Mouse (Mus musculus): Measurements from ENCODE around the gene Peak1.

Gene Peak1

GRCm38 (mm10) chr9:56415935-56416607 lies 1.8 kb downstream of the Peak1 start:
- DNase-seq = no peak

GRCm38 (mm10) chr9:56415393-56415792 lies 2.5 kb downstream of the Peak1 start:
- no peak for DNase-seq

- no peak for DNase-seq
Measured at GRCm38 (mm10) chr9:56414322-56414721, 3.5 kb downstream of the Peak1 start.

GRCm38 (mm10) chr9:56412716-56413115 lies 5.2 kb downstream of the Peak1 start:
- no peak for DNase-seq

DNA sequence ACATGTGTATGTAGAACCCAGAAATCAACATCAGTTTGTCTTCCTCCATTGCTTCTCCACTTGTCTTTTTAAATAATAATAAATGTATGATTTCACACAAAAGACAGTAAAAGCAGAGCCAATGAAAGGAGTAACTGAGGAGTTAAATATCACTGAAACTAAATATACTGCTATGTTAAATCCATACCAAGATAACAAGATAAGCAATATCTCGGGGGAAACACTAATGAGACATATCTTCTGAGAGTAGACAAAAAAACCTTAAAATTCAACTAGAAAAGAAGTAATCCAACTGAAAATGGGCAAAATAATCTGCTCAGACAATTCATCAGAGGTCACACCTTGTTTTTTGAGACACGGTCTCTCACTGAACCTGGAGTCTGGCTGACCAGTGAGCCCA lies 7.9 kb downstream of the Peak1 start:
- DNase-seq = no peak

DNA sequence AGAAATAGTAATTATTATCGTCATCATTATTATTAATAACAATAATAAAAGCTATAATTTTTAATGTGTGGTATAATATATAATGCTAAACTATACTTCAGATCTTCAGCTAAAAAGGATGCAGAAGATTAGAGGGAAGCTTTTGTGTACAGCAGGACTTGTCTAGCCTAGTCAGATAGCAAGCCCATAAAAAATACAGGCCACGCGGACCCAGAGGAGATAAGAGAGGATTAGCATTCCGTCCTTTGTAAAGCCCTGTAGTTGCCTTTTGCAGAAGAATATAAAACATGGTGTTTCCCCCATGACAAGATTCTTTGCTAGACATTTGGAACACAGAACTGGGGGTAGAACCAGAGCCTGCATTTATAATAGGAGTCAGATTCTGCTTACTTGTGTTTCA lies 13.2 kb downstream of the Peak1 start:
- no peak for DNase-seq

GRCm38 (mm10) chr9:56396306-56396705 lies 21.6 kb downstream of the Peak1 start:
- no peak for DNase-seq

GRCm38 (mm10) chr9:56392857-56393256 lies 25.0 kb downstream of the Peak1 start:
- DNase-seq = no peak

GRCm38 (mm10) chr9:56382786-56383185 lies 35.1 kb downstream of the Peak1 start:
- no peak for DNase-seq

- peak; percentile 57 for DNase-seq
Measured at GRCm38 (mm10) chr9:56374401-56374800, 43.5 kb downstream of the Peak1 start.

GRCm38 (mm10) chr9:56370710-56371109 lies 47.2 kb downstream of the Peak1 start:
- DNase-seq = no peak

DNA sequence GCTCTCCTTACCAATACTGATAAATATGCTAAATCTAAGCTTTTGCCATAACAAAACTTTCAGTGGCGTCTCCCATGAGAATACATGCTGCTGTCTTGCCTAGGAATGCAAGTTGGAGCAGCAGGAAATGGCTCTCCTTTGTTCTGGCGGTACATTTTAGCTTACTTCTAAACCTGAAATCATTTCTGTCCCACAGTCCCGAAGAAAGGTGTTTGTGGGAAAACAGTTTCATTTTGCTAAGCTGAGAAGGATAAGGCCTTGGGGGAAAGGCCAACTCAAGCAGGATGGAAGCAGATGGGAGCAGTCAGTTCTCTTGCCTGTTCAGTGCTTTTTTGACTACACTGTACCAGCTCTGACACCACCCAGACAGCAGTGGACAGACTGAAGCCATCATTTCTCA lies 49.1 kb downstream of the Peak1 start:
- no peak for DNase-seq

DNA sequence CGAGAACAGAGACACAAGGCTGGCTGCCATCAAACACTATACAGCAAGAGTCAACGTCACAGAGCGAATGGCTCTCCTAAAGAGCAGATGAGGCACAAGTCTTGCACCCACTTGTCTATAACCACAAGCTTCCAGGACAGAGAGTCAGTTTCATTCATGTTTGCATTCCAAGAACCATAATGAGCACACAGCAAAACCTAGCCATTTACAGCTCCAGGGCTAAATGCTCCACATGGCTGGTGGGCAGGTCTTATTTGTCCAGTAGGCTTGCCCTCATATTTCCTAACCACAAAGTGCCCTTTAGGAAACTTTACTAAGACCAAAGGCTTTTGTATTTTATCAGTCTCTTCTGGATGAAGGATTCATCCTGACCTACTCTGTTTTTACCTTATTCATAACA lies 54.6 kb downstream of the Peak1 start:
- no peak for DNase-seq

GRCm38 (mm10) chr9:56359261-56359660 lies 58.6 kb downstream of the Peak1 start:
- no peak for DNase-seq

- no peak for DNase-seq
Measured at GRCm38 (mm10) chr9:56355186-56355585, 62.7 kb downstream of the Peak1 start.

GRCm38 (mm10) chr9:56346321-56346720 lies 71.5 kb downstream of the Peak1 start:
- peak; percentile 21 for DNase-seq

DNA sequence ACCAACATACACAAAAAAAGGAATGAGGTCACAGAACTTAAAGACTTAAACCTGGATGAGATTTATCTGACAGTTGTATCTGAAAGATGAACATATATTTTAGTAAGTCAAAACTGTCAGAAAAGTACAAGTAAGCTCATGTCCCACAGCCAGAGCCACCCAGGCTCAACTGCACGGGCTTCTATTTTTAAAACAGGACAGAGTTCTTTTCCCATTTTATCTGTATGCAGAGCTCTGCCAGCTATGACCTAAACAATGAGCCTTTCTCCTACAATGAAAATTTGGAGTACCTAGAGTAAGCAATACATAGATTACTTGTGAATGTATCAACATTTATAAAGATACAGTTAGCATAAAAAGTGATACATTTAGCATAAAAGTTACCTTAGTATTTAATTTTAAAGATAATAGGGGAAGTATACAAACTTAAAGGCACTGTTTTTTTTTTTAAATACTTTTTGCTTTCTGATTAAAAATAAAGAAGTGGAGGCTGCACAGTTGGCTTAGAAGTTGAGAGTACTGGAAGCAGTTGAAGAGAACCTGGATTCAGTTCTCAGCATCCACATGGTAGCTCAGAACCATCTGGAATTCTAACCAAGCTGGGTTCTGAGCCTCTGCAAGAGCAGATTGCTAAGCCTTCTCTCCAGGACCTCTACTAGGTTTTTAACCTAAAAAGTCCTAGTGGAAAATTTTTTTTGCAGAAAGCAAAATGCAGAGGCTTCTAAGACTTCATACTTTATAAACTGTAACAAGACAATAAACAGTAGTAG lies 78.3 kb downstream of the Peak1 start:
- no peak for DNase-seq

- no peak for DNase-seq
Measured at GRCm38 (mm10) chr9:56334363-56334762, 83.5 kb downstream of the Peak1 start.

DNA sequence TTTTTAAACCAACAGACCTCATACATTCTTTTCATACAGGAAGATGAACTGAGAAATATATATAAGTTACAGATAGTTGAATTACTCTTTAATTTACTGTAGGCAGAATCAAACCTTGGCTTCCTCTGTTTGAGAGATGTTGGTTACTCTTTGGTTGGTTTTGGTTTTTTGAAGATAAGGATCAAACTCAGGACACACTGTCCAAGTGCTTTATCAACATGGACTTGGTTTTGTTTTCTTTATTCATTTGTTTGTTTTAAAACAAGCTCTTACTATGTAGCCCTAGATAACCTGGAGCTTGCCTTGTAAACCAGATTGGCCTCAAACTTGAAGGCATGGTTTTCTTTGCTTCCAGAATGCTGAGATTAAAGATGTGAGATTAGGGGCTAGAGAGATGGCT lies 85.1 kb downstream of the Peak1 start:
- no peak for DNase-seq

DNA sequence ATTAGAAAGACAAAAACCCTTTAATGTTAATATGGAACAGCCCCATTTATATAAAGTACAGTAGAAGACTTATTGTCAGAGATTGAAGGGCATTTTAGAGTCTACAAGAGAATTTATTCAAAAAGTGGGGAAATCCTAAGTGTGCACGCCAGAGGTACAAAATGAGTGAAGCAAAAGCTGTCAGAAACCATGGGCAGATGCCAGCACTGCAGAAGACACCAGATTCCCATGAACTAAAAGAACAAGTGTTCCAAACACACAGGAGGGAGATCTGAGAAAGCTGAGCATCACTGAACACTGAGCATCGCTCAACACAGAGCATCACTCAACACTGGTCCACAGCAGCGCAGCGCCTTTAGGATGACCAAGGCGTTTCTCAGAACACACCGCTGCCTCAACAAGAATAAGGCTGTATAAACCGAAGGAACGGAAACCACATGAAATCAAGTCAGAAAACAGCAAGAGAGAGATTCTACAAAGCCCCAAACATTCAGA lies 91.3 kb downstream of the Peak1 start:
- peak; percentile 11 for DNase-seq

DNA sequence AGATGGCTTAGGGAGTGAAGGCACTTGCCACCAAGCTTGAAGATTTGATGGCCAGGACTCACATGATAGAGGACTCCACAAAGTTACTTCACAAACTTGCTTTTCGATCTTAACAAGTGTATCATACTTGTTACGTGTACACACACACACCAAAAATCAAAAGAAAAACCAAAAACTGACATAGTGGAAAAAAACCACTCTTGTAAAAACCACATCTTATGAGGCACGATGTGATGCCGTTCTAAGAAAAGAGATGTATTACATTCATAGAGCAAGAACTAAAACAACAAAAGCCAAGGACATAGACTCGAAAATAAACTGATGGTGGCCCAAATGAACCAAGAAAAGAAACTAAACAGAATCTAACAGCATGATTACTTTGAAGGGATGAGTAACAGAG lies 92.1 kb downstream of the Peak1 start:
- DNase-seq = no peak

- DNase-seq = peak; percentile 5
Measured at GRCm38 (mm10) chr9:56324576-56325355, 93.1 kb downstream of the Peak1 start.

DNA sequence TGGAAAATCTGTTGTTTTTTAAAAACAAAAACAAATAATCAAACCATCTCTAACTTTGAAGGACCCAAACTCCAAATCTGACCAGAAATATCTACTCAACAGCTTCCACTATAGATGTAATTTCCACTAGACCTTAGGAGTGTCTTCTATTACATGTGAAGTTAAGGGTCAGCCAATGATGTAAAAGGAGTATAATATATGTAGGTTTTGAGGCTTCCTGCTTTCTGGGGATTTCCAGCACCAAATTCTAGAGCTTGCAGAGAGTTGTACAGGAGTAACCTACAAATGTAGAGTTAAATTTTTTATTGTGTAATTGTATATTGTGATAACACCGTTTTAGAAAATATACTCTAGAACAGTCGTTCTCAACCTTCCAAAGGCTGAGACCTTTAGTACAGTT lies 96.6 kb downstream of the Peak1 start:
- DNase-seq = no peak

- DNase-seq = no peak
Measured at GRCm38 (mm10) chr9:56314326-56314725, 103.5 kb downstream of the Peak1 start.

All from right cerebral cortex, adult 18-20 months (tissue).